Mouse (Mus musculus): ENCODE measurements at regions not wholly inside any gene's neighbourhood (a gene's known extent, or its start where the extent isn't known, plus 50 kb on each side); places are given as distances from the start of the nearest gene placed in this dataset.

DNA sequence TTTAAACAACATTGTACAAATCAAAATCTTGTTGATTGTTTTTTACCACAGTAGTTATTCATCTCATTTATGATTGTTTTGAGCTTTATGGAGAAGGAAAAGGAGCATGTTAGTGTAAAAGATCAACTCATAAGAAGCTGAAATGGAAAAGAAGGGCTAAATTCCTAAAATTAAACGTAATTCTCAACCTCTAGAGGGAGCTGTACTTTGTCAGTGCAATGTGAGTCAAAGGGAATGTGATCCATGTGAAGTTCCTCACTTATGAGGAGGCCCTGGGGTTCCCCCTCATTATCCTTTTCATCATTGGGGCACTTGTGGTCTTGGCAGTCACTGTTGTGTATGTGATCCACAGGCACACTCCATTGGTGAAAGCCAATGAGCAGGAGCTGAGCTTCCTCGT is 54.0 kb upstream of the Vmn2r7 start:
- 65% methylated on average over 2 of the region's 2 CpGs for WGBS

DNA sequence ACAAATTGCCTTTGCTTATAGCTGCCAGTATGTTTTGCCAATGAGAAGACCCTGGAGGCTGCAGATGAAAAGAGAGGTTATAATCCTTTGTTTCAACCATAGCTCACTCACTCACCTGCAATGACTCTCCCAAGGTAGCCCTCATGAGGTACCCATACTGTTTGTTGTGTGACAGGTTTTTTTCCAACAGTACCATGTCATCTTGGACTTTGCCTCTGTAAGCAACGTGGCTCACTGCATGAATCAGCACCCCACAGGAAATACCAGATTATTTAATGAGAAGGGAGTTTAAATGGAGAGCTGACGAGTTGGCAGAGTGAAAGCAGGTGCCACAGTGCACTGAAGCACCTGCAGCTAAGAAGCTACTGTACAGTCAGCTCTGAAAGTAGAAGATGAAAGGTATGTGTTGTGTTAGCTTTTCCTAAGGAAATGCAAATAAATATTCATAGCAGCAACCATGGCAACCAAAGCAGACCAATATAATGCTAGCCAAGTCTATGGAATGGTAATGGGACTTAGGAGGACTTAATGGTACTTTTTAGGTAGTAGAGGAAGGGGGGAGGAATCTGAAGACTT is 56.8 kb upstream of the Vmn2r7 start:
- Histone ChIP-seq H3K9ac (no peak overlapping the region), H3K9me3 (no peaks in the 10 kb centered on the region), H3K4me3 (no peak overlapping the region), H3K4me2 (no peak overlapping the region), H3K36me3 (no peaks in the 10 kb centered on the region), H3K27me3 (no peaks in the 10 kb centered on the region), H3K4me1 (replicated peaks) (no peaks in the 10 kb centered on the region), H3K27ac (replicated peaks) (no peak overlapping the region)
- no peak for ATAC-seq (ENCODE audit: low read depth)
- 71% methylated on average over 2 of the region's 2 CpGs for WGBS

More for the DNA sequence above, 54.0 kb upstream of the Vmn2r7 start:
- Histone ChIP-seq H3K27ac (replicated peaks) (no peak overlapping the region), H3K4me1 (replicated peaks) (no peaks in the 10 kb centered on the region), H3K9me3 (no peaks in the 10 kb centered on the region), H3K4me3 (no peak overlapping the region), H3K36me3 (no peaks in the 10 kb centered on the region), H3K9ac (no peak overlapping the region), H3K4me2 (no peak overlapping the region), H3K27me3 (no peaks in the 10 kb centered on the region)
- no peak for ATAC-seq (ENCODE audit: low read depth)

DNA sequence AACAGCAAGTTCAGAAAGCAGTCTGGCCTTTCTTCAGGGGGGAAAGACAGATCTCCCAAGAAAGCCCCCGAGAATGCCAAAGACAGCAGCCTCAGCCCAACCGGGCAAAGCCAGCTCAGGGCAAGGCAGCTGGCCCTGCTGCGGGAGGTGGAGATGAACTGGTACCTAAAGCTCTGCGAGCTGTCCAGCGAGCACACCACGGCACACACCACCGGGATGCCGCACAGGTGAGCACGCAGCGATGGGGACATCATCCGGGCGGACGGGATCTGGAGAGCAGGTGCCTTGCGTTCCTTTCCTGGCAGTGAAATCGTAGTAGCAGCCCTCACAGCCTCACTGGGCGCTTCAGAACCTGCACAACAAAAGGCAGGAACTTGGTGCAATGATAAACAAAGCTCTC is 104.7 kb upstream of the Vmn2r7 start:
- peak overlapping the region; percentile 60 for H3K4me2 ChIP-seq
- no peaks in the 10 kb centered on the region for H3K9me3 ChIP-seq
- peaks cover 7% of the 10 kb centered on the region; the same call in 1 of the 2 replicates for H3K27me3 ChIP-seq
- H3K9ac ChIP-seq: peak overlapping the region; percentile 57
- peaks cover 7% of the 10 kb centered on the region; the same call in 1 of the 2 replicates for H3K4me1 ChIP-seq (replicated peaks)
- 16% methylated on average over 16 of the region's 16 CpGs for WGBS
- no peaks in the 10 kb centered on the region for H3K36me3 ChIP-seq
- no peak overlapping the region for H3K27ac ChIP-seq (replicated peaks)
- 0 out of 2 replicates have a peak, but pooled peaks have one; percentile 23 for ATAC-seq (ENCODE audit: low read depth)
- peak overlapping the region; percentile 31 for H3K4me3 ChIP-seq

DNA sequence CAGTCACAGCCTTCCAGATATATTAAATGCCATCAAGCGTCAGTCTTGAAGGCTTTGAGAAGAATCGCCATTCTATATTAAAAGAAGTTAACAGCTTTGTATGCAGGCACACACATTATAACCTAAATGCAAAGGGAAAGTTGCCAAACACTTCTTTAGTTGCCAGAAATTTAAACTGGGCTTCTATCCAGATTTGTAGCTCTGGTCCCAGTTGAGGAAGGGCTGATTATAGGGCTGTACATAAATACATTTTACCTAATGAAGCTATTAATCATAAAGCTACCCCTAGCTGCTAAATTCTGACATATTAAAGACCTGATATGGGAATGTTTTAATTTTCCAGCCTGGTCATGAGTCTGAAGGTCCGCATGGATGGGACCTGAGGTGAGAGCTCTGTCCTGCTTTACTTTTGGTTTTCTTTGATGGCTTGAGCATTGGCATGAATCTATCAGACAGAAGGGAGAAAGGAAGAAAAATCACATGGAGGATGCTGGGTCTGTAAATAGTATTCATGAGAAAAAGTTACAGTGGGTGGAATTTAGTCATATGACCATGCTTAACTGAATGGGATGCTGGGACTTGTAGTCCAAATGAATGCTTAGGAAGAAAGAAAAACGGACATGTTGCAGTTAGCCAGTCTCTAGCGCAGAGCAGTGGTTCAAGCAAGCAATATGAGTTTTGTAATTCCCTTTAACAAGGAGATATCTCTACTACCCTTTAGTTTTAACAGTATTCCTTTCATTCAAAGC is 120.3 kb upstream of the Vmn2r7 start:
- no peaks in the 10 kb centered on the region for H3K9me3 ChIP-seq
- no peaks in the 10 kb centered on the region for H3K36me3 ChIP-seq
- ATAC-seq (ENCODE audit: low read depth): no peak
- H3K4me3 ChIP-seq: no peak overlapping the region
- no peaks in the 10 kb centered on the region for H3K27me3 ChIP-seq
- no peak overlapping the region for H3K27ac ChIP-seq (replicated peaks)
- no peak overlapping the region for H3K9ac ChIP-seq
- WGBS: 93% methylated on average over 5 of the region's 5 CpGs
- no peak overlapping the region for H3K4me2 ChIP-seq
- H3K4me1 ChIP-seq (replicated peaks): no peaks in the 10 kb centered on the region

DNA sequence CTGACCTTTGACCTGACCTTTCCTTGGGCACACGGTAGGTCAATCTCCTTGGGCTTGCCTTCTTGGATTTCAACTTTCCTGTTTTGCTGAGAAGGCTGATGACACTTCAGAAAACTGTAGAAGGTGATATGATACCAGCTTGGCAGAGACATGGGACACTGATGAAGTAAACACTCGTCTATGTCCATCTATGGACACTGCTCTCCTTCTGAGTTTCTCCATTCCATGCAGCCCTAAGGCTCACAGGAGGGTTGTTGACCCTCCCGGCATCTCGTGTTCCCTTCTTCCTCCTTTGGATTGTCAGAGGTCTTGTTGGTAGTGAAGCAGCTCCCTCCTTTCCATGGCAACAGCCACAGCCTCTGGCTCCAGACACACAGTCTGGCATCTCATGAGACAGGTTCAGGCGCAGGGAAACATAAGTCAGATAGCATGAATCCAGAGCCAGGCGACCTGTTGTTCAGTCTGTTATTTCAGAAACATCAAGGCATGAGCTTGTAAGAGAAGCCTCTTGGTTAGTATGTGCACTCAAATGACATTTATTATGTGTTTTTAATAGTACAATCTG is 120.9 kb upstream of the Vmn2r7 start:
- Histone ChIP-seq H3K4me2 (no peak overlapping the region), H3K4me1 (replicated peaks) (no peaks in the 10 kb centered on the region), H3K27ac (replicated peaks) (no peak overlapping the region), H3K9me3 (no peaks in the 10 kb centered on the region), H3K4me3 (no peak overlapping the region), H3K9ac (no peak overlapping the region), H3K36me3 (no peaks in the 10 kb centered on the region), H3K27me3 (no peaks in the 10 kb centered on the region)
- no peak for ATAC-seq (ENCODE audit: low read depth)
- 79% methylated on average over 6 of the region's 6 CpGs for WGBS

DNA sequence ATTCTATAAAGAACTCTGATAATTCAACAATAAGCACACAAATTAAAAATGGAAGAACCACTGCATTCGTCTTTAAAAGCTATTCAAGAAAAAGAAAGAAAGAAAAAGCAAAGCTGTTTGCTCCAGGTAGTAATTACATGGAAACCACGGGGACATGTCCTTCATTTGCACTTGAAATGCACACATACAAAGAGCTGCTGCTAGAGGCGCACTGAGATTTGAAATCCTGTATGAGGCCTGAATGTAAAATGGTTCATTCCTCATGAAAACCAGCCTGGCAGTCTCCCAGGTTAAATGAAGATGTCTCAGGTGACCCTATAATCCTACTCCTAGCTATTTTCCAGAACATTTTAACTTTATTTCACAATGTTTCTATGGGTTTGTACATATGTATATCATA is 123.7 kb upstream of the Vmn2r7 start:
- Histone ChIP-seq H3K4me2 (no peak overlapping the region), H3K9ac (no peak overlapping the region), H3K9me3 (no peaks in the 10 kb centered on the region), H3K36me3 (no peaks in the 10 kb centered on the region), H3K4me1 (replicated peaks) (no peaks in the 10 kb centered on the region), H3K27me3 (no peaks in the 10 kb centered on the region), H3K4me3 (no peak overlapping the region), H3K27ac (replicated peaks) (no peak overlapping the region)
- ATAC-seq (ENCODE audit: low read depth): no peak
- 60% methylated on average over 3 of the region's 3 CpGs for WGBS

DNA sequence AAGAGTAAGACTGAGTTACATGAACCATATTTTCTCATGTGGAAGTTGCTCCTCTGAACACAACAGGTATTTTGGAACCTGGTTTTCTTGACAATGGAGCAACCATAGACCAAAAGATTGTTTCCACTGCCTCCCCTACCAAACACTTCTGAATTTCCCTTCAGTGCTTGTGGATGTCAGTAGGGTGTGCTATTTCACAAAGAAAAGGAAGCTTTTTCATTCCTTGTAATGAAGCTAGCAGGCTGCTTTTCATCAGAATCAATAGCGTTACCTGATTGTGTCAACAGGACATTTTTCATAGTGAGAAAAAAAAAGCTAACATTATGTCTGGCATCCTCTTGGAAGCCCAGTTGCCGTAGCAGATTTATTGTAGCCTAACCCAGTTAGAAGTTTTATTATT is 124.8 kb upstream of the Kcnab1 start:
- Histone ChIP-seq H3K27ac (replicated peaks) (no peak overlapping the region), H3K4me1 (replicated peaks) (no peaks in the 10 kb centered on the region), H3K9ac (no peak overlapping the region), H3K27me3 (no peaks in the 10 kb centered on the region), H3K4me3 (no peak overlapping the region), H3K4me2 (no peak overlapping the region), H3K36me3 (no peaks in the 10 kb centered on the region), H3K9me3 (no peaks in the 10 kb centered on the region)
- WGBS: 63% methylated on average over 2 of the region's 2 CpGs
- no peak for ATAC-seq (ENCODE audit: low read depth)

DNA sequence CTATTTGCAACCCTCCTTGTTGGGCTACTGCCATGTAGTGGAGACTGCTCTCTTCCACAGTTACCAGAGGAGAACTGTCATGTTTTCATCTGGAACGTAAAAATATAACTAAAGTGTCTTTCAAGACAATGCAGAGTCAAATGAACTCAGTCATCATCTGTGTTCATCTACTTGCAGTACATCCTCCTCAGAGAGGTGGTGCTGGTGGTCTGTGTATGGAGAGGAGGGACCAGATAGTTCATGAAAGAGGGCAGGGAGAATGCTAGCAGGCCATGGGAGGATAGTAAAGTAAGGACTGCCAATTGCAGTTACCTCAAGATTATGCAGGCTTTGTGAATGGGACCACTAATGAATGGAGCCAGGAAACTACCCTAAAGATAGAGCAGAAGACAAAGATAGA is 121.5 kb upstream of the Kcnab1 start:
- WGBS: 86% methylated on average over 1 of the region's 1 CpGs
- no peaks in the 10 kb centered on the region for H3K36me3 ChIP-seq
- ATAC-seq (ENCODE audit: low read depth): no peak
- H3K27me3 ChIP-seq: no peaks in the 10 kb centered on the region
- H3K9ac ChIP-seq: no peak overlapping the region
- no peak overlapping the region for H3K27ac ChIP-seq (replicated peaks)
- H3K4me1 ChIP-seq (replicated peaks): no peaks in the 10 kb centered on the region
- no peak overlapping the region for H3K4me3 ChIP-seq
- no peak overlapping the region for H3K4me2 ChIP-seq
- H3K9me3 ChIP-seq: no peaks in the 10 kb centered on the region

DNA sequence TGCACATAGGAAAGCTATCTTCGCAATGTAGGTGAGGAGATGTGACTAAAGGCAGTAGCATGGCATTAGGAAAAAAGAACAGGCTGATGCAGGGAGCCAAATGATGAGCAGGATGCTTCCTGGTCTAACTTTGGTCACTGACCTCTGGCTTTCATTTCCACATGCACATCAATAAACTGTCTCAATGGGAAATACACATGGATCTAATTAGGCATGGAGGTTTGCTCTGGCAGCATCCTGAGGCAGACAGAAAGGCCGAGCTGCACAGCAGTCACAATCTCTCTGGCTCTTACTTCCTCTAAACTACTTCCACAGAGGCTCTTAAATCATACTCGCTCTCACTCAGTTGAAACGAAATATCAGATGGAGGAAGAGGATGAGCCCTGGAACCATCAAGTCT is 112.7 kb upstream of the Kcnab1 start:
- H3K9ac ChIP-seq: no peak overlapping the region
- WGBS: 76% methylated on average over 4 of the region's 4 CpGs
- no peak overlapping the region for H3K27ac ChIP-seq (replicated peaks)
- no peak overlapping the region for H3K4me2 ChIP-seq
- no peak overlapping the region for H3K4me3 ChIP-seq
- no peaks in the 10 kb centered on the region for H3K27me3 ChIP-seq
- ATAC-seq (ENCODE audit: low read depth): no peak
- no peaks in the 10 kb centered on the region for H3K9me3 ChIP-seq
- H3K4me1 ChIP-seq (replicated peaks): no peaks in the 10 kb centered on the region
- H3K36me3 ChIP-seq: no peaks in the 10 kb centered on the region

DNA sequence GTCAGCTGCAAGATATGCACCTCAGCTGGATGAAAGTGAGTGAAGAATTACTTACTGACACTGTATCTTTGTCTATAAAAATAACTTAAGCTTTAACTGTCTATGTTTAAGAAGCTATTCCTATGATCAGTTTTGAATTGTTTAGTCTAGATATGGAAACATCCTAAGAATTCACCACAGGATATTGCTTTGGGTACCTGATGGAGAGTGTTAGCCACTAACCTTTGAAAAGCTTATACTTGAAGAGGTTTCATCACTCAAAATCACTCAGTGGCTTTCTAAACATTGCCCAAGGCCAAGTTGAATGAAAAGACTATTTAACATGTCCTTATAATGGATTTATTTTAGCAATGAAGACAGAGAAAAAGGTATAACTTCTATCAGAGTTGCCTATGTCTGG is 111.6 kb upstream of the Kcnab1 start:
- ATAC-seq (ENCODE audit: low read depth): no peak
- Histone ChIP-seq H3K9ac (no peak overlapping the region), H3K36me3 (no peaks in the 10 kb centered on the region), H3K4me2 (no peak overlapping the region), H3K27ac (replicated peaks) (no peak overlapping the region), H3K27me3 (no peaks in the 10 kb centered on the region), H3K4me3 (no peak overlapping the region), H3K9me3 (no peaks in the 10 kb centered on the region), H3K4me1 (replicated peaks) (no peaks in the 10 kb centered on the region)

DNA sequence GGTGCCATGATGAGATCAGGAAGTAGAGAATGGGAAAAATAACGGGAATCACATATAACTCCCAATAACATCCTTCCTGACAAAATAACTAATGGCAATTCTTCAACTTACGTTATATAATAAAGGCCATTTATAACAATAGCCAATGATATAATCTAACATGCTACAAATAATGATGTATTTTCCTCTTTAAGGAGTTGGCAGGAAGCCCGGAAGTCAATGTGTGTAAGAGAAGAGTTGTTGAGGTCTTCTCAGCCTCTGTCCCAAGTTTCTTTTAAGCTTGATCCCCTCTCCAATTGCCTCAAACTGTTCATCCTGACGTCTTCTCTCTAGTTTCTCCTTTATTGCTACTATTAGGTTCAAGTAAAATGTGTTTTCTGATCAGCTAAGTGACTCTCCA is 108.1 kb upstream of the Kcnab1 start:
- no peaks in the 10 kb centered on the region for H3K27me3 ChIP-seq
- H3K4me1 ChIP-seq (replicated peaks): no peaks in the 10 kb centered on the region
- no peak for ATAC-seq (ENCODE audit: low read depth)
- H3K36me3 ChIP-seq: no peaks in the 10 kb centered on the region
- H3K9ac ChIP-seq: no peak overlapping the region
- no peak overlapping the region for H3K4me2 ChIP-seq
- 76% methylated on average over 4 of the region's 4 CpGs for WGBS
- no peak overlapping the region for H3K27ac ChIP-seq (replicated peaks)
- H3K4me3 ChIP-seq: no peak overlapping the region
- no peaks in the 10 kb centered on the region for H3K9me3 ChIP-seq

DNA sequence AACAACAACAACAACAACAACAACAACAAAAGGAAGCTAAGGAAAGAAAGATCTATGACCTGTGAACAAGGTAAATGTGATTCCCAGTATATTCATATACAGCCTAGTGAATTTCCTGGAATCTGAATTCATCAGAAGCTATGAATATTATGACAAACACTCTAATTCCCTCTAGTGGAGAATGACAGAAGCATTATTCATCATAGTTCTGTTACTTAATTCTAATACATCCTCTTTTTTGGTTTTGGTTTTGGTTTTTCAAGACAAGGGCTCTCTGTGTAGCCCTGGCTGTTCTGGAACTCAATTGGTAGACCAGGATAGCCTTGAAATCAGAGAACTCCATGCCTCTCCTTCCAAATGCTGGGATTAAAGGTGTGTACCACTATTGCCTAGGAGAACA is 106.6 kb upstream of the Kcnab1 start:
- H3K27me3 ChIP-seq: no peaks in the 10 kb centered on the region
- no peaks in the 10 kb centered on the region for H3K36me3 ChIP-seq
- no peaks in the 10 kb centered on the region for H3K9me3 ChIP-seq
- no peak overlapping the region for H3K4me3 ChIP-seq
- no peaks in the 10 kb centered on the region for H3K4me1 ChIP-seq (replicated peaks)
- H3K27ac ChIP-seq (replicated peaks): no peak overlapping the region
- H3K4me2 ChIP-seq: no peak overlapping the region
- H3K9ac ChIP-seq: no peak overlapping the region
- ATAC-seq (ENCODE audit: low read depth): no peak

DNA sequence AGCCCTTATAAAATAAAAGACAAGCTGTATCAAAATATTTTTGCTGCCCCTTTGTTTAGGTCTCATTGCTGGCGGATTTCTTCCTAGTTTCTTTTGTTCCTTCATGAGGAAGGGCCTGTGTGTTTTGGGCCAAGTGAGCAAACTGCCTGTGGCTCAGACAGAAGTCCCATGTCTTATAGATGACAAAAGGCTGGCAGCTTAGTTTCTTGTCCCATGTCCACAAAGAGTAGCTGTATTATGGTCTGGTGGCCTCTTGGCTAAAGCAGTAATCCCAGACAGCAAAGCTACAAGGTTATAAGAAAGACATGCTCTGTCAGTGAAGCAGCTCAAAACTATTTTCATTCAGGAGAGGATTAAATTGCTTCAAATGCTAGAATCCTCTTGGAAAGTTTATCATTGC is 103.1 kb upstream of the Kcnab1 start:
- no peaks in the 10 kb centered on the region for H3K9me3 ChIP-seq
- no peak overlapping the region for H3K27ac ChIP-seq (replicated peaks)
- H3K9ac ChIP-seq: no peak overlapping the region
- H3K27me3 ChIP-seq: no peaks in the 10 kb centered on the region
- no peak overlapping the region for H3K4me2 ChIP-seq
- 86% methylated on average over 1 of the region's 1 CpGs for WGBS
- no peak for ATAC-seq (ENCODE audit: low read depth)
- no peaks in the 10 kb centered on the region for H3K36me3 ChIP-seq
- no peak overlapping the region for H3K4me3 ChIP-seq
- H3K4me1 ChIP-seq (replicated peaks): no peaks in the 10 kb centered on the region

Measured in neural tube, embryonic 13.5 days (tissue).